Mouse (Mus musculus) cerebellum, adult 2 months (tissue): ENCODE results near the gene Scfd2.

Experiments
- CTCF ChIP-seq: fragments of 200-500 bp; IDR thresholded peaks from 2 replicates; pipeline ENCODE4 v1.5.1; 2011; ENCODE audit warnings: low read depth, mild to moderate bottlenecking, control low read depth, low read length, moderate library complexity, borderline replicate concordance; ENCODE audit not compliant: insufficient read depth
- POLR2A ChIP-seq: fragments of 200-500 bp; IDR thresholded peaks from 2 replicates; pipeline ENCODE4 v1.6.1; 2011; ENCODE audit warnings: low read length, control low read depth, borderline replicate concordance; ENCODE audit not compliant: insufficient read depth

- no peak for TF ChIP-seq CTCF
- no peak for TF ChIP-seq POLR2A
Measured at GRCm38 (mm10) chr5:74355416-74356177, 176.0 kb downstream of the Scfd2 start.
